Mouse (Mus musculus): Measurements from ENCODE around the gene Nup107.

Gene Nup107

DNA sequence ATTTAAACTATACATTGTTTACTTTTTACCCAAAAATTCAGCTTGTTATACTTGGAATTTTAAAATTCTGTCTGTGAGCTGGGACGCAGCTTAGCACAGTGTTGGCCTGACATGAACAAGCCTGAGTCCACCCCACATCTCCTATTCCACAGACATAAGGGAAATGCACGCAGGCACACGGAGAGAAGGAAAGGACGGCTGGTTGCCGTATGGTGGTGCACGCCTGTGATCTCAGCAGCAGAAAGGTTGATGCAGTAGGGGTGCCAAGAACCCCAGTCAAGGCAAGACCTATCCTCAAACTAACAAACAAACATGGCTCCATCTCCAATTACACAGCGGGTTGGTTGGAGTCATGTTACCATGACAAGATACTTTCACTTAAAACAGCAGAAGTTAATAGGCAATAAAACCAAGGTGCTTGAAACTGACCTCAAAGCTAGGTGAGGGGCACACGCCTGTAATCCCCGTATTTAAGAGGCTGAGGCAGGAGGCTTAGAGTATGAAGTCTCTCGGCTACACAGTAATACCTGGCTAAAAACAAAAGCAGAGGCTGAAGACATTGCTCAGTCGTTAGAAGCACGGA is 14.1 kb downstream of the Nup107 start:
- no peak for DNase-seq (ENCODE audit: low spot score)

DNA sequence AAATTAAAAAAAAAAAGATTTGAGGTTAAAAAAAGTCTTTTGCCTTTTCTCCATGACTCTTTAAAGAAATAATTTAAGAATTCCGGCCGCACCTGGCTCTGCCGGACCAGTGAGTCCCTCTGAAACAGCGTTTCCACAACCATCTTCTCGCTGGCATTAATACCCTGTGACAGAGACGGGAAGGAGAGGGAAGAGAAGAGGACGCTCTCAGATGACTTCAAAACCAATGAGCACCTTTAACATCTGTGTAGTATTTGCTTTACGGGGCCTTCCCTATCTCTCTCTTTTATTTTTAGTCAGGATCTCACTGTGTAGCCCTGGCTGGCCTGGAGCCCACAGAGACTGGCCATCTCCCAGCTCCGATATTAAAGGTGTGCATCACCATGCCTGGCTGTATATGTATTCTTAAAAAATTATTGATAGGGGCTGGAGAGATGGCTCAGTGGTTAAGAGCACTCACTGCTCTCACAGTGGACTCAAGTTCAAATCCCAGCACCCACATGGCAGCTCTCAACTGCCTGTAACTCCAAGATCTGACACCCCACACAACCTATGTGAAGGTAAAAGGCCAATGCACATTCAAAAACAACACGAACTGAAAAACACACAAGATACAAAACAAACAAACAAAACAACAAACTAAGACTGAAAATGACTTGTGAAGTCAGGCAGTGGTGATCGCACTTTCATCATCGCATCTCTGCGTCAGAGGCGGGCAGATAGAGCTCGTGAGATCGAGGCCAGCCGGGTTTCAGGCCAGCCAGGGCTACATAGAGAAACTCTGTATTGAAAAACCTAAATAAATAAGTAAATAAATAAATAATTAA is 14.8 kb downstream of the Nup107 start:
- no peak for DNase-seq (ENCODE audit: low spot score)

DNA sequence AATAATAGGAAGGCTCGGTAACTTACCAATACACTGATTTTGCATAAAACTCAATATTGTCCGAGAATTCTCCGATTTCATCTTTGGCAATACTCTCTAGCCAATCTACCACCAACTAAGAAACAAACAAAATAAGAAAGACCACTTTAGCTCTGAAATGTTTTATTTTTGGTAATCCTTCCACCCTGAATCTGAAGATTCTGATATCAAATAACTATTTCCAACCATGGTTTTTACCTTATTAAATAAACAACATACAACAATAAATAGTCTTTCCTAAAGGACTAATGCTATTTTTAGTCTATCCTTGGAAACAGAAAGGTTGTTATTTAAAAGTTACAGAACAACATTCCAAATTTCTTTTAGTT is 15.4 kb downstream of the Nup107 start:
- no peak for DNase-seq (ENCODE audit: low spot score)

DNA sequence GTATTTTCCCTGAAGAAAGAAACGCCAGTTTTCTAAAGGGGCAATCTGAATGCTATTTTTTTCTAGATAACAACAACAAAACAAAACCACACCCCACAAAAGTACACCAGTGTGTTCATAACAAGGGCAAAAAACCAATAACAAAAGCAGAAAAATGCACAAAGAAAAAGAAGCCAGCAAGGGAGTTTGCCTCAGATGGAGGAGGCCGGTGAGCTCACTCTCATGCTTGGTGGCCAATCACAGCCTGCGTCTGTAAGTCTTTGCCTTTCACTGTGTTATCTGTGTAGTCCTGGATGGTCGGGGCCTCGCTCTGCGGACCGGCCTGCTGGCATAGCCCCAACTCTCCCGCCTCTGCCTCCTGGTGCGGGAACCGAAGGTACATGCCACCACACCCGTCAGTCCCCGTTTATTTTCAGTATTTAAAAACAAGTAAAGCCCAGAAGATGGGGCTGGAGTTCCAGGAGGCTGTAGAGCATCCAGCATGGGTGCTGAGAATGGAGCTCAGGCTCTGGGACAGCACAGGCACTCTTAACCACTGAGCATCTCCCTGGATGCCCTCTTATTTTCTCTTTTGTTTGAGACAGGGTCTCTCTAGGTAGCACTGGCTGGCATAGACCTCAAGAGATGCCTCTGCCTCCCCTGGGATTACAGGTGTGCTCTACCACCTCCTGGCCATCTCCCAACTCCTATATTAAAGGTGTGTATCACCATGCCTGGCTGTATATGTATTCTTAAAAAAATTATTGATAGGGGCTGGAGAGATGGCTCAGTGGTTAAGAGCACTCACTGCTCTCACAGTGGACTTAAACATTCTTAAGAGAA is 16.0 kb downstream of the Nup107 start:
- no peak for DNase-seq (ENCODE audit: low spot score)

DNA sequence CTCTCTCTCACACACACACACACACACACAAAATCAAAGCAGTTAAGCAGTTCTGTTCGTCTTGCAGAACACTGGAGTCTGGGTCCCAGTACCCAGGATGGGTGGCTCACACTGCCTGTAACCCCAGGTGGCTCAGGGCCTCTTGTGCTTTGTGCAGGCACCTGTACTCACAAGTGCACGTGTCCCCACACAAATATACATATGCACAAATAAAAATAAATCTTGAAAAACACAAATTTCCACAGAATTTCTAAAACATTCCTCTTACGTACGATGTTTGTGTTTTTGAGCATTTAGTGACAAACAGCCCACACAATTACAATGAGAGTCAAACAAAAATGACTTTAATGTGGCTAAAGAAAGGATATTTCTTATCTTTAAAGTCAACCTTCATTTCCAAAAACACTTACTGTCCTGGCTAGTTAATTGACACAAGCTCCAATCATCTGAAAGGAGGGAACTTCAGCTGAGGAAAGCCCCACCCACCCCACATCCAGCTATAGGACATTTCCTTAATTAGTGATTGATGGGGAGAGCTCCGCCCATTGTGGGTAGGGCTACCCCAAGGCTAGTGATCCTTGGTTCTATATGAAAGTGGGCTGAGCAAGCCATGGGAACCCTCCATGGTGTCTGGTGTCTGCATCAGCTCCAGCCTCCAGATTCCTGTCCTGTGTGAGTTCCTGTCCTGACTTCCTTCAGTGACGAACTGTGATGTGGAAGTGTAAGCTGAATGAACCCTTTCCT is 16.9 kb downstream of the Nup107 start:
- DNase-seq (ENCODE audit: low spot score): no peak

DNA sequence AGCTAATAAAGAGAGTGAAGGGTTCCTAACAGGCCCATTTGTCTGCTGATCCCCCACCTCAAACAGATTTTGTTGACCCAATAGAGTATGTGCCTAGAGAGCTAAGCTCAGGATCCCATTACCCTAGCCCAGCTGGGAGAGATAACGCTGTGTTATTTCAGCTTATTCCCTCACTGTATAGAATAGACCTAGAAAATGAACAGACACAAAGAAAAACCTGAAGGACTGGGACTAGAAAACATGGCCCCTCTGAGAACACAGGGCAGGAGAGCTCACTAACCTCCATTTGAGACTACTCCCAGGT is 17.7 kb downstream of the Nup107 start:
- DNase-seq (ENCODE audit: low spot score): no peak

DNA sequence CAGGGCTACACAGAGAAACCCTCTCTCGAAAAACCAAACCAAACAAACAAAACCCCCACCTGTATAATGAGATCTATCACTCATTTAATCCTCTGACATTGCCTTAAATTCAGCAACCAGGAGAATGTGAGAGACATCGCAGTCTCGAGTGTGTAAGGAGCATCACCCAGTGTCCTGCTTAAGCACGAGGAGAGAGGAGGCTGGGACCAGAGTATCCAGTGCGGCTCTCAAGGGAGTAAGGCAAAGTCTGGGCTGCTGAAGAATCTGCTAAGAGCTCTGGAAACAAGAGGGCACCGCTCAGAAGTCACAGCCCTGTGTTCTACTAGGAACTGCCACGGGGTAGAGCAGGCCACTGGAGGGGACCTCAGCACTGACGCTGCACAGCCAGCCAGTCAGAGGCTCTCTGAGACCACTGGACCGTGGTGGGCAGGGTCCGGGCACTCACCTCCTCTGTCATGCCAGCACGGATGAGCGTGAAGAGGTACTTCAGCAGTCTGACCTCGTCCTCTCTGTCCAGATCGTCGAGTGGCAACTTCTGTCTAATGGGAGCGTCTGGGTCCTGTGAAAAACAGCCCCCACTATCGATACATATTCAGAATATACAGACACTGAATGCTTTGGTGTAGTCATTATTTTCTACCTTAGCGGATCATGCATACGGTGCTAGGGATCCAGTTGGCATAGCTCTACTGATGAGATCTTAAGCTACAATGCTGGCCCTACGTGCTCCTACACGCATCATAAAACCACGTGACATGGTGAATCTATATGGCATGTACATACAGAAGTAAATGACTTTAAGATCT is 18.3 kb downstream of the Nup107 start:
- DNase-seq (ENCODE audit: low spot score): no peak

DNA sequence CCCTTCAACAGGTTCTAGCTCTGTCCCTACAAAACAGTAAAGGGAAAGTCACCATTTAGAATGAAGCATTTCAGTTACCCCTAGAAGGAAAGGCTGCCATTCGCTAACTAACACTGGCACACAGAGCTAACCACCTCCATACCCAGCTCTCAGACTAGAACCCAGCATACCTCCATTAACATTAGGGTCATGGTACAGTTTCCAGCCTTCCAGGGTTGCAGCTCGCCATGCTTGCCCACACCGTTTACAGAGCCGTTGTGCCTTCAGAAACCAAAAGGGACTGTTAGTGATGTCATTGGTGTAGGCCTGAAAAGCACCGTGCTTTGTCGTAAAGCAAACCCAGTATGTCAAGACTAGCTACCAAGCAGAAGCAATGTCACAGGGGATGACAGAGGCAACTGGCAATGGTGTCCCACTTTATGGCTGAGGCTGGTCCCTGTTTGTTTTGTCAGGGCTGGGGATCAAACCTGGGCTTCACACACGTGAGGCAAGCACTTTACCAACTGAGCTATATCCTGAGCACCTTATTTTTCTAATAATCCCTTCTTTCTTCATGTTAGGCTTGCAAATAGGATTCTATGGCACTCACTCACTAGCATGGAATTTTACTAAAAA is 19.3 kb downstream of the Nup107 start:
- DNase-seq (ENCODE audit: low spot score): no peak

DNA sequence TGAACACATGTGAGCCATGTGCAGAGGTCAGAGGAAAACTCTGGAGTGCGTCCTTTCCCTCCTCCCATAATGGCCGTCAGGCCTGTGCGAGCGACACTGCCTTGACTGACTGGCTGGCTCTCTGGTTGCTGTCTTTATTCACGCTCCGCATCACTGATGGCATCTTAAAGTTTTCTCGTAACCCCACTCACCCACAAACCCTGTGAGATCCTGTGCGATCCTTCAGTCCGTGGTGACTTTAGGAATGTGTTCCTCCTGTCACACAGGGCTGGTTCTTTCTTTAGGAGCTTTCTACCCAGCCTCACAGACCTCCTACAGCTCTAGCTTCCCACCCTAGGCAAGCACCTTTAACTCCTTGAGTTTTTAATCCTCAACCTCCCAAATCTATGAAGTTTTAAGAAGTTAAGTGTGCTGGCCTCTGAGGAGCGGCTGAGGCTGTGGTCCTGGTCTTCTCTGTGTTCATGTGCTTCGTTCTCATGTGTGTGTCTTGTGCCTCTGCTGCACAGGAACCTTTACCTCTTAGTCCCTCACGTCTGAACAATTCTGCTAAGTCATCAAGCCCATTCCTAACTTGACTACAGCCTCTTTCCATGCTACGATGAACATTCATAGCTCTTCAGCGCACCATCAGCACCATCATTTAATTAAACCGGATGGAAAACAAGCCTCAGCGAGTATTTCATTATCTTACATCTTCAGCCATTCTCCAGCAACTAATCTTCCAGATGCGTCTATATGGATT is 20.0 kb downstream of the Nup107 start:
- DNase-seq (ENCODE audit: low spot score): no peak

DNA sequence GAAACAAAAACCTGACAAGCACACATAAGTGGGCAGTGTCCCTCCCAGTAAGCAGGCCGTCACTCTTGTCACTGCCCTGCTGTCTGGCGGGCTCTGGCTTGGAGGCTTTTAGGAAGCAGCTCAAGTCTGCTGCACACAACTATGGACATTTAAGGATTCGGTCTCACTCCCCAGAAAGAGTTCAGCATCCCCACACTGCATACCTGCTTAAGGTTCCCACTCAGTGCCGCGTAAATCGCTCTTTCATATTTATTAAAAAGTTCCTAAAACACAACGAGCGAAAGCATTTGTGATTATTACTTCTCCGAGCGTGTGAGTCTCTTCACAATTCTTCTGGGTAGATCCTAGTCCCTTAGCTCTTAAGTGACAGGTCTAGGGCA is 21.4 kb downstream of the Nup107 start:
- no peak for DNase-seq (ENCODE audit: low spot score)

DNA sequence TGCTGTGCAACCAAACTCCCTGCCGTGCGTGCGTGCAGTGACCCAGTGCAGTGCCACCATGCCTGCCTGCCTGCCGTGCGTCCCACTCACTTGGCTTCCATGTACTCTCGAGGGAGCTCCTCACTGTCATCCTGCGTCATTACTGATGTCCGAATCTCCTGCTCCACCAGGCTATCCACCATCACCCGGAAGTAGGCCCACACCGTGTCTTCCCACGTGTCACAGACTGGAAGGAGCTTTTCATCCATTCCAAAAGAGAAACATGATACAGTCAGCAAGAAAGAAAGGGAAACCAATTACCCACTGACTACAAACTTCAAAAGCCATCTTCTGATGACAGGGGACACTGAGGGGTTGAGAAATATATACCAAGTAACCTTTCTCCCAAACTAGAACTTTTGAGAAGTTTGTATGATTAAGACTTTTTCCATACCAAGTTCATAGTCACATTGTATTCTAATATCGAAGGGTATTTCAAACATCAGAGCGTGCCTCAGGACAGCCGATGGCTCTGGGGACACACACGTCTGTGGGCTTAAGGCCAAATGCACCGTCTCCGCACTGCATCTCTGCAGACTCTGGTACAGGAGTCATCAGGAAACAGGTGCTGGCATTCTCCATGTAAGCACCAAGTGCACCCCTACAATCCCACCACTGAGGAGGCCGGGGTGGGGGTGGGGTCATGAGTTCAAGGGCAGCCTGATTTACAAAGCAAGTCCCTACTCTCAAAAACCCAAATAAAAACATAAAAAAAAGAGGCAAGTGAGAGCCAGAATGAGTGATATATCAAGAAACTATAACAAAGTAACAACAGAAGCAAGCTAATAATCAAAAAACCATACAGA is 22.0 kb downstream of the Nup107 start:
- no peak for DNase-seq (ENCODE audit: low spot score)

DNA sequence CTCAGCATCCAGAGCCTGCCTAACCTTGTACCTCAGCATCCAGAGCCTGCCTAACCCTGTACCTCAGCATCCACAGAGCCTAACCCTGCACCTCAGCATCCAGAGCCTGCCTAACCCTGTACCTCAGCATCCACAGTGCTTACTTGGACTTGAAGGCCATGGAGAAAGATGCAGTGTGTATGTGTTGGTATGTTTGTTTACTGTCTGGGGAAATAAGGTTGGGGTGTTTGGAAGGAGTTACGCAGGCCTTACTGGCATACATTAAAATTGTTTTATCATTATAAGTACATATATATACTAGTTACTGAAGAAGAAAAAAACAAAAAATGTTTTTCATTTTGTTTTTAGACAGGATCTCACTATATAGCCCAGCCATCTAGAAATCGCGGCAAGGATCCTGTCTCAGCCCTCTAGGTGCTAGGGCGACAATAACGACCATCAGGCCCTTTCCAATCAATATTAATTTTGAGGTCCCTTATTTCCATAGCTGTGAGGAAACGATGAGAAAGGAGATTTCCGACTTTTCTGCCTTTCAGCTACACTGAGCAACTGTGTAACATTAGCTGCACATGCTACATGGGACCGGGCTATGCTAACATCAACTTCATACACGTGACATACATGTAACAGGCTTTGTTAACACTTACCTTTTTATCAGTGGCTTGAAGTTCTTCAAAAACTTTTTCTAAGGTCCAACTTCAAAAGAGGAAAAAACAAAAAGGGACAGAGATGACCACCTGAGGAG is 22.8 kb downstream of the Nup107 start:
- DNase-seq (ENCODE audit: low spot score): no peak

DNA sequence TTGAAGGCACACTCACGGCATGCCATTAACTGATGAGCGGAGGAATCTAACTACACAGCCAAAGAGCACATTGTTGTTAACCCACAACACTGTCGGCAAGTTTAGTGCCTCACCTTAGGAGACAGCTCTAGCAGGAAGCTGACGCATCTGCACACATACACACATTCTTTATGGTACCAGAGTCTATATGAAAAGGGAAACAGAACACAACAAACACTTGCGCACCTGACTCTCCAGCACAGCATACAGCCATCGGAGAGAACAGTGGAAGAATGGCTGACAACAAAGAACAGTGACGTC is 24.4 kb downstream of the Nup107 start:
- no peak for DNase-seq (ENCODE audit: low spot score)

DNA sequence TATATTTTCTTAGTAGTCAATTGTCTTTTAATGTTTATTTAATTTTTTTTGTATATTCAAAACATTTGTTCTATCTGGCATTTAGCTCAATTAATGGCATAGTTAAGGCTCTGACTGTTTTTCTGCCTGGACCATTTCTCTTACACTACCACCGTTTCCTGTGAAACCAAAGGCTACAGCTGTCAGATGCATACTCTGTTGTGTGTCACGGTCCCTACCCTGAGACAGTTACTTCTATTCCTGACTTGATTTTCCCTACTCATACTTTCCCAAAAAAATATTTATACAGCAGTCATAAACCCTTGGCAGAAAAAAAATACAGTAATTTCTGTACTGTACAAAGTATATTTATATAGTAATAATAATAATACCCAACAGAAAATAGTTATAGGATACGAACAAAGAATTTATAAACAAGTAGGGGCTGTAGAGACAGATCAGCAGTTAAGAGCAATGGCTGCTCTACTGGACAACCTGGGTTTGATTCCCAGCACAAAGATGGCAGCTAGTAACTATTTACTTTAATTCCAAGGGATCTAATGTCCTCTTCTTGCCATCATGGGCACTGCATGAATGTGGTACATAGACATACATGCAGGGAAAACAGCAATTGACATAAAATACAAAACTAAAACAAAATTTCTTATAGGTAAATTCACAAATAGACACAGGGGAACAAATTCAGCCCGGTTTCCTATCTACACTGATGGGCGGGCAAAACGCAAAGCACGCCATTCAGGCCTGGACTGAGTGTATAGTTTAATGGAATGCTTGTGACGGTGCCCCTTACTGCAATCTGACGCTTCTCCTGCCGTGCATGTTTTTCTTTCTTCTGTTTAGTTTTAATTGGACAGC is 25.0 kb downstream of the Nup107 start:
- no peak for DNase-seq (ENCODE audit: low spot score)

DNA sequence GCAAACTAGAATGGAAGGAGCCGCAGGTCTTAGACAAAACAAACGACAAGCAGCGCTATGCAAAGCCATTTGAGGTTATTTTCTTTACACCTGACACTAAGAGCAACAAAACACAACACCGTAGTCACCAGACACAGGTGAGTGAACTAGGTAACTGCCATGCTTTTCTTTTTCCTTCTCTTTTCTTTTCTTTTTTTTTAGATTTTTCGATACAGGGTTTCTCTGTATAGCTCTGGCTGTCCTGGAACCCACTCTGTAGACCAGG is 25.7 kb downstream of the Nup107 start:
- DNase-seq (ENCODE audit: low spot score): no peak

DNA sequence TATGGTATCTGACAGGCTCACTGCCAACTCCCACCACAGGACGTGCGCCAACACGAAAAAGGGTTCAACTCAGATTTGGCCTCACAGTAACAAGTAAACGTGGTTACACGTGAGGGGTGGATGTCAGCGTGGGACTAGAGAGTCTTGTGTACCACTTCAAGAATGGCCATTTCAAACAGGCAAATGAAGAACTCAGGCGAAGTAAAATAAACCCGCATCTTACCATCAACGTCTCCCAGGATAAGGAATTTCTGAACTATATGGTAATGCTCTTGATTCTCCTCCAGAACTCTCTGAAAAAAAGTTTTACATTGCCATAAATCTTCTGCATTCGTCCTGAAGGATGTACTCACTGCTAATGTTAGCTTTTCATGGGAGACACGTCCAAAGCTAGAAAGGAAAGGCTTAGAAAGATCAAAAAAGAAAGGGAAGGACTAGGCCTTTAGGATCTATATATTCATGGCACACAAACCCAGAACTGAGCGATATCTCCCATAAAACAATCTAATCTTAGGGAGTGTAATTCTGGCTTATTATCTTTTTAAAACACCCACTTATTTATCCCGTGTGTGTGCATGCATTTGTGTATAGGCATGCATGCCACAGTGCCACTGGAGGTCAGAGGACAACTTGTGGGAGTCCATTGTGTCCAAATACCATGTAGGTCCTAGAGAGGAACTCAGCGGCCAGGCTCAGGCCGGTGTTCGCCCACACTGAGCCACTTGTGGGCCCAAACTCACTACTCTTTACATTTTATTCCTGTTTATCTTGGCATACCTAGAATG is 26.2 kb downstream of the Nup107 start:
- no peak for DNase-seq (ENCODE audit: low spot score)

DNA sequence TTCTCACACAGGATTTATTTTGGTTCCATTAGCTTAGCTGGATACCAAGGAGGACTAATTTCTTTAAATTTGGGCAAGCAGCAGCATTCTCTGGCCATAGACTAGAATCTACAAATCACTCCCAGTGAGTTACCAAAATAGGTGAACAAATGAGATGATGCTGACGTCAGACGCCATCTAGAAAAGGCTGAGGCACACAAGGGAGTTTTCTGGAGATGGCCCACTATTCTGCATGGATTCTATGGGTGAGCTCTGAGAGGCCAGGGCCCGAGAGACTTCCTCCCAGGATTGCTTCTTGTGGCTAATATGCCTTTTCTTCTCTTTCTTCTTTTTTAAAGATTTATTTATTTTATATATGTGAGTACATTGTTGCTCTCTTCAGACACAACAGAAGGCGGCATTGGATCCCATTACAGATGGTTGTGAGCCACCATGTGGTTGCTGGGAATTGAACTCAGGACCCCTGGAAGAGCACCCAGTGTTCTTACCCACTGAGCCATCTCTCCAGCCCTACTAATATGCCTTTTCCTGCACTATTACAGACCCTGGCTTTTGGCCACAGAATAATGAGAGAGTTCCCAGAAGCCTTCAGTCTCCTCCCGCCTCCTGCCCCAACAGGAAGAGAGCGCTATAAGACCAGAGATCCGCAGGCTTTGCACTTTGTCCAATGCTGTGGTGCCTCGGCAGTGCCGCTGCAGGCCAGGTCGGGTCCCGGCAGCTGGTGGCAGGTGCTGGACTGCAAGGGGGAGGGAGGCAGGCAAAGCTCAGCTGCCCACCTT is 27.2 kb downstream of the Nup107 start:
- DNase-seq (ENCODE audit: low spot score): no peak

Measured in ovary, postnatal 10 days (tissue).